Mouse (Mus musculus) Patski (cell line): ENCODE data around the gene Lsm12. TPM values are rescaled to one million over a fixed set of nuclear protein-coding genes. Genes with fewer than 3 reads are reported as not detected.

Source experiments
- ATAC-seq: fragments of 100-300 bp; one replicate; pipeline ENCODE4 v1.8.0; 2021
- CTCF ChIA-PET: fragments of 350-600 bp; sonication (Branson Sonifier 250); formaldehyde crosslinking; loops from one replicate; lab custom pipeline; 2022; ENCODE audit warnings: inconsistent platforms; lab: Charles Lee
- POLR2A ChIA-PET: fragments of 350-600 bp; sonication (Branson Sonifier 250); formaldehyde crosslinking; loops from one replicate; lab custom pipeline; 2022; ENCODE audit warnings: antibody characterized with exemption, inconsistent platforms; lab: Charles Lee
- DNase-seq: peaks from one replicate; pipeline ENCODE4 v3.0.0-alpha.2; 2011; ENCODE audit warnings: low read depth, low spot score
- H3K27me3 ChIP-seq: fragments of 371-371 bp; one replicate; pipeline ENCODE4 v1.5.1; 2021
- CTCF ChIP-seq: fragments of 100-300 bp; IDR thresholded peaks from one replicate; pipeline ENCODE4 v1.5.1; 2021
- in situ Hi-C: fragments of 300-500 bp; cut with MboI; formaldehyde crosslinking; loops from 3 replicates; pipeline ENCODE4 v1.11.1; 2018; ENCODE audit warnings: low pct_unique_long_range_greater_than_20kb, mixed read lengths
- polyA plus RNA-seq: library from polyadenylated mRNA; unstranded; gene quantifications from one replicate; pipeline ENCODE4 v1.2.3, GENCODE M21; 2021

The Lsm12 gene
- polyA plus RNA-seq, 1 experiment from 2014 or later, result 45.0 TPM

- H3K27me3 ChIP-seq, result no peaks in the 10 kb centered on the region
- POLR2A ChIA-PET, result interaction anchor here (0.8 to 1.3 kb wide), 3 partner anchors 11 to 28 kb away, joined by 3 to 5 read pairs (median 3); no protein-coding TSS in a partner anchor
- DNase-seq, result no peak
- CTCF ChIA-PET, result no interaction called here
- TF ChIP-seq CTCF, result no peak
- in situ Hi-C loops, result loop anchor here (5.0 kb wide), 2 partner anchors 38 to 88 kb away; no protein-coding TSS in a partner anchor
- peak; percentile 48 for ATAC-seq
These were observed 4.7 kb upstream of the Lsm12 start, which contains the start of gene G6pc3 for GRCm38 (mm10) chr11:102189461-102190436. Gene G6pc3, plus strand, starts transcription at chr11:102189620.

- DNase-seq, result no peak
- in situ Hi-C loops, result no loop called here
- ATAC-seq, result no peak
- no peak for TF ChIP-seq CTCF
- ChIA-PET CTCF (no interaction called here), POLR2A (interaction anchor here (1.3 kb wide), 1 partner anchor 11 kb away, joined by 5 read pairs; no protein-coding TSS in a partner anchor)
- no peaks in the 10 kb centered on the region for H3K27me3 ChIP-seq
These were observed 3.9 kb upstream of the Lsm12 start for GRCm38 (mm10) chr11:102188980-102189379.

- POLR2A ChIA-PET, result no interaction called here
- ATAC-seq (no peak), DNase-seq (no peak)
- no peaks in the 10 kb centered on the region for H3K27me3 ChIP-seq
- no peak for TF ChIP-seq CTCF
- in situ Hi-C loops, result no loop called here
- CTCF ChIA-PET, result interaction anchor here (1.0 kb wide), 1 partner anchor 29 kb away, joined by 3 read pairs; no protein-coding TSS in a partner anchor
These were observed 1.1 kb upstream of the Lsm12 start for GRCm38 (mm10) chr11:102186235-102186634.

- CTCF ChIA-PET, result interaction anchor here (1.0 to 1.3 kb wide), 2 partner anchors 12 to 29 kb away, joined by 3 read pairs; no protein-coding TSS in a partner anchor
- no peak for ATAC-seq
- H3K27me3 ChIP-seq, result no peaks in the 10 kb centered on the region
These were observed 581 bp upstream of the Lsm12 start for GRCm38 (mm10) chr11:102185677-102186076.

GRCm38 (mm10) chr11:102184253-102184645, 847 bp downstream of the Lsm12 start:
- TF ChIP-seq CTCF, result no peak
- H3K27me3 ChIP-seq, result no peaks in the 10 kb centered on the region
- POLR2A ChIA-PET, result interaction anchor here (0.6 kb wide), 1 partner anchor 1062 kb away, joined by 8 read pairs; no protein-coding TSS in a partner anchor
- in situ Hi-C loops, result no loop called here
- ATAC-seq, result no peak
- CTCF ChIA-PET, result interaction anchor here (0.8 kb wide), 1 partner anchor 15 kb away, joined by 5 read pairs; no protein-coding TSS in a partner anchor
- no peak for DNase-seq

More at GRCm38 (mm10) chr11:102185677-102186076, 581 bp upstream of the Lsm12 start:
- in situ Hi-C loops, result no loop called here
- POLR2A ChIA-PET, result interaction anchor here (1.1 kb wide), 1 partner anchor 231 kb away, joined by 3 read pairs; no protein-coding TSS in a partner anchor
- no peak for TF ChIP-seq CTCF
- DNase-seq, result no peak

- H3K27me3 ChIP-seq, result no peaks in the 10 kb centered on the region
- TF ChIP-seq CTCF, result no peak
- DNase-seq, result no peak
- ChIA-PET POLR2A (no interaction called here), CTCF (interaction anchor here (1.9 to 2.1 kb wide), 4 partner anchors 10 to 43 kb away, joined by 6 to 9 read pairs (median 8); partner anchors contain the start of gene Tmem101)
- no peak for ATAC-seq
- in situ Hi-C loops, result no loop called here
These were observed 5.3 kb downstream of the Lsm12 start for GRCm38 (mm10) chr11:102179836-102180235.

- in situ Hi-C loops, result no loop called here
- TF ChIP-seq CTCF, result no peak
These were observed 16.4 kb downstream of the Lsm12 start for GRCm38 (mm10) chr11:102168689-102169088.

GRCm38 (mm10) chr11:102167539-102167938, 17.6 kb downstream of the Lsm12 start:
- no peak for TF ChIP-seq CTCF
- ATAC-seq, result no peak
- ChIA-PET CTCF (interaction anchor here (3.1 kb wide), 1 partner anchor 11 kb away, joined by 9 read pairs; no protein-coding TSS in a partner anchor), POLR2A (interaction anchor here (1.7 kb wide), 1 partner anchor 12 kb away, joined by 9 read pairs; the partner anchor contains the start of gene Tmem101)
- no peaks in the 10 kb centered on the region for H3K27me3 ChIP-seq
- DNase-seq, result no peak
- in situ Hi-C loops, result no loop called here

More at GRCm38 (mm10) chr11:102168689-102169088, 16.4 kb downstream of the Lsm12 start:
- no peak for DNase-seq
- ChIA-PET POLR2A (no interaction called here), CTCF (interaction anchor here (3.1 kb wide), 1 partner anchor 10 kb away, joined by 9 read pairs; no protein-coding TSS in a partner anchor)
- no peak for ATAC-seq
- no peaks in the 10 kb centered on the region for H3K27me3 ChIP-seq

- H3K27me3 ChIP-seq, result no peaks in the 10 kb centered on the region
- ATAC-seq (no peak), DNase-seq (no peak)
- no peak for TF ChIP-seq CTCF
- ChIA-PET POLR2A (interaction anchor here (0.7 to 1.7 kb wide), 4 partner anchors 9 to 214 kb away, joined by 3 to 9 read pairs (median 3); partner anchors contain the start of gene Tmem101), CTCF (interaction anchor here (0.7 to 3.1 kb wide), 4 partner anchors 10 to 15 kb away, joined by 3 to 9 read pairs (median 7); partner anchors contain the start of gene Tmem101)
- in situ Hi-C loops, result no loop called here
These were observed 18.9 kb downstream of the Lsm12 start for GRCm38 (mm10) chr11:102165971-102166722.
